Mouse (Mus musculus) intestine, embryonic 16.5 days (tissue): ENCODE measurements around the gene Il2rg. TPM values are rescaled to one million over a fixed set of nuclear protein-coding genes. Genes with fewer than 3 reads are reported as not detected.

Source experiments
- ATAC-seq: fragments of 200-750 bp; cut with Nextera tagmentation; 2 replicates; pipeline ENCODE4 v1.8.0; 2017; ENCODE audit warnings: moderate TSS enrichment, moderate library complexity
- H3K27ac ChIP-seq: fragments of 300-500 bp; sonication (generic); 2 replicates; pipeline ENCODE4 v1.5.1; 2014; ENCODE audit warnings: mild to moderate bottlenecking, low read length
- H3K27me3 ChIP-seq: fragments of 300-500 bp; sonication (generic); replicated peaks from 2 replicates; pipeline ENCODE4 v1.6.1; 2014; ENCODE audit warnings: low read length, control low read depth, mixed read lengths; ENCODE audit not compliant: control insufficient read depth, insufficient read depth
- H3K36me3 ChIP-seq: fragments of 300-500 bp; sonication (generic); 2 replicates; pipeline ENCODE4 v1.6.1; 2014; ENCODE audit warnings: low read length, control low read depth; ENCODE audit not compliant: control insufficient read depth, insufficient read depth
- H3K4me1 ChIP-seq: fragments of 300-500 bp; sonication (generic); 2 replicates; pipeline ENCODE4 v1.6.1; 2014; ENCODE audit warnings: low read length, control low read depth, mixed read lengths; ENCODE audit not compliant: control insufficient read depth, insufficient read depth
- H3K4me2 ChIP-seq: fragments of 300-500 bp; sonication (generic); 2 replicates; pipeline ENCODE4 v1.6.1; 2014; ENCODE audit warnings: low read depth, low read length, control low read depth
- H3K4me3 ChIP-seq: fragments of 300-500 bp; sonication (generic); 2 replicates; pipeline ENCODE4 v1.5.1; 2014; ENCODE audit warnings: mild to moderate bottlenecking, low read length
- H3K9ac ChIP-seq: fragments of 300-500 bp; sonication (generic); 2 replicates; pipeline ENCODE4 v1.6.1; 2014; ENCODE audit warnings: low read depth, low read length
- H3K9me3 ChIP-seq: fragments of 300-500 bp; sonication (generic); 2 replicates; pipeline ENCODE4 v1.6.1; 2016; ENCODE audit warnings: low read length, control low read depth; ENCODE audit not compliant: control insufficient read depth
- WGBS: fragments of 180-500 bp; shearing (Covaris S2); extraction: QIAGEN DNeasy Blood & Tissue Kit; methylation state at CpG from one replicate; pipeline ENCODE4 v1.1.7; 2014; 5-methylcytosine and 5-hydroxymethylcytosine counted together
- polyA plus RNA-seq: library from polyadenylated mRNA; unstranded; fragments of >200 nt; fragmentation: Nextera tagmentation; extraction: Ambion mirVana; gene quantifications from 2 replicates; pipeline ENCODE4 v1.2.1, GENCODE M21; 2015

The Il2rg gene
- 15.6 and 15.7 TPM in 2 replicates for polyA plus RNA-seq

DNA sequence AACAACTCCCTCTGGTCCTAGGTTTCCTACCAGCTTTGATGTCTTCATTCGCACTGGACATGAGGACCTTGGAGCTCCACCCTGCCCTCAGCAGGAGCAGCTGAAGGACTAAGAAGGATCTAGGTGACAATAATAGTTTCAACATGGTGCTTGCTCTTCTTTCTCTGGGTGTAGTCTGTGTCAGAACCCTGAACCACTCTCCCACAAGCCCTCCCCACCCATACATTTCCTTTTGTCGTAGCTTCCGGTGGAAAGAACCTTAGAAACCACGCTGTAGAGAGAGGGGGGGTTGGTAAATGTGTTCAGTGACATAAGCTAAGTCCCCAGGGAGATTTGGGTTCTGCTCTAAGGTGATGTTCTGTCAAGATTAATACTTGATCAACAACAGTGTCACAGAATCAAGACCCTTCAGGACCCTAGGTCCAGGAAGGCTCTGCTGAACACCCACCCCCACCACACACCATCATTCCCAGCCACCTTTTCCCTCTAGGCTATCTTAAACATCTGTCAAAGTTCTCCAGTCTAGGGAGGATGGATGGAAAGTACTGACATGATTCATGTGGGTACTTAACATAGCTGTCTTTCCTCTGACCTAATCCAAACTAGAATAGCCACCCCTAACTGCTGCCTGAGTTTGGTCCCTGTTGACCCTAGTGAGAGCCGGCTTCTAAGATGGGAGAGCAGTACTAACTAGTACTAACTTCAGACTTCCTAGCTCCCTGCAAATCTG is at the start of gene Il2rg:
Il2rg (minus strand) TSS at position 231 of the 730 bp plus-strand sequence.
- no peak within 1 kb of the TSS for H3K4me3 ChIP-seq

DNA sequence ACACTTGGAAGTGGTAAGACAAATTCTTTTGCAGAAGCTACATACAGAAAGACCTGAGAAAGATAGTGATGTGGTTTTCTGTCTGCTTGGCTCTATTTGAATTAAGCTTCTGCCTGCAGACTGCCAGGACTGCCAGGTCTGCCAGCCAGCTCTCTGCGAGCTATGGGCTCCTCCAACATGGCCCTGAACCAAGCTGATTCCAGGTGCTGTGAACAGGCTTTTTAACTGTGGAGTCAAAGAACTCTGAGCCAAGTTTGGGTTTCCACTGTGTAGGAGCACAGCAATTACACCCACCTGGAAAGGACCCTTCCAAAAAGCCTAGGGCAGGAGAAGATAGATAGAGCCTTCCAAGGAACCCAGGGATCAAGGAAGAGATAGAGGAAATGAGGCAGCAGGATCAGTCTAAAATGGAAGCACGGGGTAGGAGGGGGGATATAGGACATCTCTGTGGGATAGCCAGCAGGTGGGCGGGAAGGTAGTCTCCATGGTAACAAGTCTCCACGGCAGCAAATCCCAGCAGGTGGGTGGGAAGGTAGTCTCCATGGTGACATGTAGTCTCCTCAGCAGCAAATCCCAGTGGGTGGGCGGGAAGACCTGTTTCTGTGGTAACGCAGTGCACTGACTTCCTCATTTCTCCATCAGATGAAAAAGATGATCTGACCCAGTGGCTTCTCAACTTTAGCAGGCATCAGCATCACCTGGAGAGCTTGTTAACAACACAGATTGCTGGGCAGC is 45.7 kb upstream of the Il2rg start:
- Histone ChIP-seq H3K4me2 (no peak overlapping the region), H3K9ac (no peak overlapping the region), H3K27ac (no peak overlapping the region), H3K27me3 (peaks cover 3% of the 10 kb centered on the region; the same call in 1 of the 2 replicates), H3K9me3 (no peaks in the 10 kb centered on the region), H3K36me3 (no peaks in the 10 kb centered on the region), H3K4me1 (no peaks in the 10 kb centered on the region), H3K4me3 (no peak overlapping the region)
- WGBS, result 50% methylated on average over 6 of the region's 6 CpGs
- ATAC-seq, result no peak

More for the DNA sequence above, at the start of gene Il2rg:
- no peak within 1 kb of the TSS for H3K4me2 ChIP-seq
- no peaks in the 10 kb centered on the region for H3K27me3 ChIP-seq
- no peak for ATAC-seq
- no peaks in the 10 kb centered on the region for H3K4me1 ChIP-seq
- WGBS, result 77% methylated on average over 5 of the region's 5 CpGs
- no peaks in the 10 kb centered on the region for H3K36me3 ChIP-seq
- no peak within 1 kb of the TSS for H3K9ac ChIP-seq
- no peak within 1 kb of the TSS for H3K27ac ChIP-seq
- H3K9me3 ChIP-seq, result no peaks in the 10 kb centered on the region

DNA sequence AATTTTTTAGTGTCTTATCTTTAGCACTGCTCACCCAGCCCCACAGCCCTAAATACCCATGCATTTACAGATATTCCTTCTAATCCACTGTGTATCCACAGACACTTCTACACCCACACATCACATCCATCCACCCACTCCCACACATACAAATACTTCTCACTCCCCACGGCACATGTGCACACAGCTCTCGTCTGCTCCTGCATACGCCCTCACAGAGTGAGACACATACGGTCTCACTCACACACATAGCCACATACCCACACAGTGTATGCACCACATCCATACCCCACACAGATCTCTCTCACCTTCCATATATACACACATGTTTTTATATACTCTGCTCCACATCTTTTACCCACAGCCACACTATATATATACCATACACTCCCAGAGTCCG is 41.2 kb upstream of the Il2rg start:
- no peak for ATAC-seq
- WGBS, result 90% methylated on average over 5 of the region's 5 CpGs

DNA sequence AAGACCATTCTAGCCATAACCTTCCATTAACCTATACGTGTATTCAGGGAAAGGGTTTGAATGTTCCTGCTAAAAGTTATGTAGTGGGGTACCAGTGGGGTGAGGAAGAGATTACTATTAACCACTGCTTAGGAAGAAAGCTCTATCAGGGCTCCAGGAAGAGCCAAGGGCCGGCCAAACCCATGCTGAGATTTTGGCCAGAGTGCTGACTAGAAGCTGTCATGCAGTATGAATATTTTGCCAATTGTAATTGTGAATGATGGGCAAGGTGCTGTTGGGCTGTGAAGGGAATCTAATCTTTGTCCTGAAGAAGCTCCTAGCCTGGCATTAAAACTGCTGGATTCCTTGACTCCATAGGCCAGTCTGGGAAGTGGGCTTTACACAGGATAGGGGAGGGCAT is 36.6 kb upstream of the Il2rg start:
- Histone ChIP-seq H3K36me3 (no peaks in the 10 kb centered on the region), H3K4me1 (no peaks in the 10 kb centered on the region), H3K9me3 (no peaks in the 10 kb centered on the region), H3K27ac (no peak overlapping the region), H3K4me2 (no peak overlapping the region), H3K4me3 (no peak overlapping the region), H3K27me3 (0 out of 2 replicates have a peak, but pooled peaks cover 5% of the 10 kb centered on the region), H3K9ac (no peak overlapping the region)
- ATAC-seq, result no peak
- WGBS, result 70% methylated on average over 2 of the region's 2 CpGs

More for the DNA sequence above, 41.2 kb upstream of the Il2rg start:
- Histone ChIP-seq H3K27me3 (peaks cover 8% of the 10 kb centered on the region; the same call in 1 of the 2 replicates), H3K4me2 (no peak overlapping the region), H3K9me3 (no peaks in the 10 kb centered on the region), H3K4me1 (no peaks in the 10 kb centered on the region), H3K36me3 (no peaks in the 10 kb centered on the region), H3K4me3 (no peak overlapping the region), H3K9ac (no peak overlapping the region), H3K27ac (no peak overlapping the region)

DNA sequence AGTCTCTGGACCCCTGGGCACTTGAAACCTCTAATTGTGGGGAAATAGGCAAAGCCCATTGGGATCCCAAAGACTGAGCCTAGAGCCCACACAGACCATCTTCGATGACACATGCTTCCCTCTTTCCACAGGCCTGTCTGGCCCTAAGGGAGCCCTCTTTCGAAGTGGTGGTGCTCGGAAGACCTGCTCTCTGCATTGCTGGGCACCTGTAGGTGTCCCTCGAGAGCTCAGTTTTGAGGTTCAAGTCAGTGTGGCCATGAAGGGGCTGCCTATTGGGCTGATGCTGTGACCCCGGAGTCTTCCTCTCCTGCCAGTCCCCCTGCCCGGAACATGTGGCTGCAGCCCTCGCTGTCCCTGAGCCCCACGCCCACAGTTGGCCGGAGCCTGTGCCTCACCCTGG is 33.6 kb upstream of the Il2rg start:
- no peaks in the 10 kb centered on the region for H3K36me3 ChIP-seq
- ATAC-seq, result no peak
- H3K27ac ChIP-seq, result no peak overlapping the region
- no peak overlapping the region for H3K4me3 ChIP-seq
- H3K4me2 ChIP-seq, result no peak overlapping the region
- H3K9me3 ChIP-seq, result no peaks in the 10 kb centered on the region
- H3K9ac ChIP-seq, result no peak overlapping the region
- WGBS, result 85% methylated on average over 9 of the region's 9 CpGs
- H3K27me3 ChIP-seq, result 0 out of 2 replicates have a peak, but pooled peaks cover 5% of the 10 kb centered on the region
- H3K4me1 ChIP-seq, result no peaks in the 10 kb centered on the region

DNA sequence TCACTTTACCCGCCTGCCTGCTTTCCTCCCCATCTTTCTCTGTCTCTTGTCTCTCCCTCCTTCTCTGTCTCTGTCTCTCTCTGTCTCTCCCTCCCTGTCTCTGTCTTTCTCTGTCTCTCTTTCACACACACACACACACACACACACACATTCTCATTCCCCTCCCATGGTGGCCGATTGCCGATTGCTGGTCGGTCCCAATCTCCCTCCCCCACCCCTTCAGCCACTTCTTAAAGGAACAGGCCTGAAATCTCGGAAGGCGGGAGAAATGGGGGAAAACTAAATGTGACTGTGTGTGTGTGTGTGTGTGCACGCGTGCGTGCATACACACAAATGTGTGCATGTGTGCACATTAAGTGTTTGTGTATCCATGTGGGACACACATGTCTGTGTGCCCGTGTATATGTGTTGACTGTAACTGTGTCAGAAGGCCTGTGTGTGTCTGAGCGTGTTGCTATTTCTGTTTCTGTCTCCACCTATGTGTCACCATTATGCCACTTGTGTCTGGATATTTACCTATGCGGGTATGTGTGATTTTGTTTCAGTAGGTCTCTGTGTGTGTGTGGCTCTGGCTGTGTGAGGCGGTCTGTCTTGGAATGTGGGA is 32.5 kb upstream of the Il2rg start:
- WGBS, result 41% methylated on average over 13 of the region's 13 CpGs
- peak overlapping the region; percentile 40 for H3K4me3 ChIP-seq
- H3K36me3 ChIP-seq, result no peaks in the 10 kb centered on the region
- ATAC-seq, result peak; percentile 49; the same call in 1 of the 2 replicates
- H3K27ac ChIP-seq, result no peak overlapping the region
- no peak overlapping the region for H3K9ac ChIP-seq
- H3K27me3 ChIP-seq, result 0 out of 2 replicates have a peak, but pooled peaks cover 4% of the 10 kb centered on the region
- H3K9me3 ChIP-seq, result no peaks in the 10 kb centered on the region
- H3K4me2 ChIP-seq, result peak overlapping the region; percentile 2; the same call in 1 of the 2 replicates
- no peaks in the 10 kb centered on the region for H3K4me1 ChIP-seq

GRCm38 (mm10) chrX:101299473-101300426 is 31.7 kb upstream of the Il2rg start:
- Histone ChIP-seq H3K9ac (peak overlapping the region; percentile 53), H3K4me2 (peak overlapping the region; percentile 48), H3K4me3 (peak overlapping the region; percentile 40), H3K27ac (no peak overlapping the region), H3K9me3 (no peaks in the 10 kb centered on the region), H3K36me3 (no peaks in the 10 kb centered on the region), H3K4me1 (no peaks in the 10 kb centered on the region), H3K27me3 (no peaks in the 10 kb centered on the region)
- ATAC-seq, result 0 out of 2 replicates have a peak, but pooled peaks have one; percentile 41
- 18% methylated on average over 12 of the region's 13 CpGs for WGBS

DNA sequence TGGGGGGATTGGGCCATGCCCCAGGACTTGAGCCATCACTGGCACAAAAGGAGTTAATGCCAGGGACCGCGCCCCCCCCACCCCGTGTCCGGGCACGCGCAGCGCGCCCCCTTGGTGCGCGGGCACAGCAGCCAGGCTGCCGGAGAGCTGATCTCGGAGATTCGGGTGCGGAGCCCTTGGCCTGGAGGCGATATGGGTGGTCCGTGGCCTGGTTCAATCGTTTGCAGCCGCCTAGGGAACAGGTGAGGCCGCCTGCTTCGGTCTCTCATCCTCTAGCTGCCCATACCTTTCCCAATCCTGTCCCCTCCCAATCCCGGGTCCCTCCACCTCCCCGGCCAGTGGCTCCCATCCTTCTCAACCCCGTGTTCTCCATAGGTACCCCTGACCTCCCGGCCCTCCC is 31.0 kb upstream of the Il2rg start, which contains the start of gene Nlgn3:
Nlgn3 (plus strand) TSS at position 114 of the 400 bp plus-strand sequence.
- no peak for ATAC-seq
- H3K9ac ChIP-seq, result peak within 1 kb of the TSS; percentile 53
- WGBS, result 14% methylated on average over 21 of the region's 24 CpGs

More for the DNA sequence above, 31.0 kb upstream of the Il2rg start, which contains the start of gene Nlgn3:
- Histone ChIP-seq H3K27ac (no peak within 1 kb of the TSS), H3K36me3 (no peaks in the 10 kb centered on the region), H3K9me3 (no peaks in the 10 kb centered on the region), H3K4me2 (peak within 1 kb of the TSS; percentile 48), H3K4me1 (no peaks in the 10 kb centered on the region), H3K4me3 (peak within 1 kb of the TSS; percentile 40), H3K27me3 (no peaks in the 10 kb centered on the region)
